Mouse (Mus musculus) lung, embryonic 16.5 days (tissue): ENCODE results near the gene Proca1. TPM values are rescaled to one million over a fixed set of nuclear protein-coding genes. Genes with fewer than 3 reads are reported as not detected.

Experiments used
- ATAC-seq: fragments of 200-750 bp; cut with Nextera tagmentation; 2 replicates; pipeline ENCODE4 v1.8.0; 2017; ENCODE audit warnings: low read depth, mild to moderate bottlenecking, moderate library complexity
- H3K27ac ChIP-seq: fragments of 300-500 bp; sonication (generic); 2 replicates; pipeline ENCODE4 v1.5.1; 2014; ENCODE audit warnings: mild to moderate bottlenecking, control low read depth, low read length
- H3K27me3 ChIP-seq: fragments of 300-500 bp; sonication (generic); 2 replicates; pipeline ENCODE4 v1.6.1; 2014; ENCODE audit warnings: low read depth, low read length, mixed read lengths; ENCODE audit not compliant: control insufficient read depth, insufficient read depth
- H3K36me3 ChIP-seq: fragments of 300-500 bp; sonication (generic); 2 replicates; pipeline ENCODE4 v1.6.1; 2014; ENCODE audit warnings: low read length; ENCODE audit not compliant: control insufficient read depth, insufficient read depth
- H3K4me1 ChIP-seq: fragments of 300-500 bp; sonication (generic); replicated peaks from 2 replicates; pipeline ENCODE4 v1.6.1; 2014; ENCODE audit warnings: low read length, mixed read lengths; ENCODE audit not compliant: control insufficient read depth, insufficient read depth
- H3K4me2 ChIP-seq: fragments of 300-500 bp; sonication (generic); 2 replicates; pipeline ENCODE4 v1.6.1; 2014; ENCODE audit warnings: low read depth, low read length, control low read depth
- H3K4me3 ChIP-seq: fragments of 300-500 bp; sonication (generic); 2 replicates; pipeline ENCODE4 v1.5.1; 2014; ENCODE audit warnings: mild to moderate bottlenecking, low read length, control low read depth
- H3K9ac ChIP-seq: fragments of 300-500 bp; sonication (generic); 2 replicates; pipeline ENCODE4 v1.6.1; 2014; ENCODE audit warnings: low read length, control low read depth
- H3K9me3 ChIP-seq: fragments of 300-500 bp; sonication (generic); 2 replicates; pipeline ENCODE4 v1.6.1; 2016; ENCODE audit warnings: low read length; ENCODE audit not compliant: control insufficient read depth
- WGBS: fragments of 180-500 bp; shearing (Covaris S2); extraction: QIAGEN DNeasy Blood & Tissue Kit; methylation state at CpG from one replicate; pipeline ENCODE4 v1.1.7; 2014; 5-methylcytosine and 5-hydroxymethylcytosine counted together
- polyA plus RNA-seq: library from polyadenylated mRNA; unstranded; fragments of >200 nt; fragmentation: Nextera tagmentation; extraction: Ambion mirVana; gene quantifications from 2 replicates; pipeline ENCODE4 v1.2.1, GENCODE M21; 2015

The Proca1 gene
- polyA plus RNA-seq, 1 experiment from 2014 or later = 6.8 TPM

- under 1% methylated on average over 77 of the region's 80 CpGs for WGBS
- Histone ChIP-seq H3K4me1 (peaks cover 12% of the 10 kb centered on the region), H3K27ac (peak within 1 kb of the TSS; percentile 100), H3K9ac (peak within 1 kb of the TSS; percentile 95), H3K4me3 (peak within 1 kb of the TSS; percentile 75), H3K9me3 (no peaks in the 10 kb centered on the region), H3K4me2 (peak within 1 kb of the TSS; percentile 70), H3K27me3 (no peaks in the 10 kb centered on the region), H3K36me3 (peaks cover 14% of the 10 kb centered on the region)
- peak; percentile 88 for ATAC-seq
Observed at GRCm38 (mm10) chr11:78188331-78189233, 4.6 kb upstream of the Proca1 start, which contains the start of gene Rab34. Gene Rab34 (plus strand): TSS chr11:78188430.

- peaks cover 14% of the 10 kb centered on the region for H3K36me3 ChIP-seq
Observed at GRCm38 (mm10) chr11:78189234-78190040, 3.8 kb upstream of the Proca1 start.

GRCm38 (mm10) chr11:78190041-78190440, 3.2 kb upstream of the Proca1 start:
- peak overlapping the region; percentile 75 for H3K4me3 ChIP-seq
- no peaks in the 10 kb centered on the region for H3K9me3 ChIP-seq
- WGBS = 34% methylated on average over 6 of the region's 6 CpGs
- H3K36me3 ChIP-seq = peaks cover 14% of the 10 kb centered on the region
- H3K4me1 ChIP-seq = peaks cover 14% of the 10 kb centered on the region
- ATAC-seq = no peak
- H3K27ac ChIP-seq = peak overlapping the region; percentile 100
- H3K9ac ChIP-seq = peak overlapping the region; percentile 95
- peak overlapping the region; percentile 70 for H3K4me2 ChIP-seq
- H3K27me3 ChIP-seq = no peaks in the 10 kb centered on the region

More at GRCm38 (mm10) chr11:78189234-78190040, 3.8 kb upstream of the Proca1 start:
- Histone ChIP-seq H3K9me3 (no peaks in the 10 kb centered on the region), H3K4me1 (peaks cover 13% of the 10 kb centered on the region), H3K4me2 (peak overlapping the region; percentile 70), H3K27me3 (no peaks in the 10 kb centered on the region), H3K4me3 (peak overlapping the region; percentile 75), H3K9ac (peak overlapping the region; percentile 95), H3K27ac (peak overlapping the region; percentile 100)
- WGBS = under 1% methylated on average over 42 of the region's 42 CpGs
- peak; percentile 91 for ATAC-seq

- Histone ChIP-seq H3K4me1 (peaks cover 17% of the 10 kb centered on the region), H3K27me3 (no peaks in the 10 kb centered on the region), H3K9me3 (no peaks in the 10 kb centered on the region), H3K36me3 (peaks cover 14% of the 10 kb centered on the region), H3K9ac (peak overlapping the region; percentile 52), H3K4me2 (peak overlapping the region; percentile 79), H3K27ac (peak overlapping the region; percentile 26), H3K4me3 (peak overlapping the region; percentile 51)
- peak; percentile 84 for ATAC-seq
- WGBS = 2% methylated on average over 30 of the region's 30 CpGs
Observed at GRCm38 (mm10) chr11:78194411-78195100, 1.4 kb downstream of the Proca1 start.

GRCm38 (mm10) chr11:78195101-78195863, 2.1 kb downstream of the Proca1 start:
- Histone ChIP-seq H3K4me1 (peaks cover 10% of the 10 kb centered on the region), H3K27me3 (no peaks in the 10 kb centered on the region), H3K27ac (peak overlapping the region; percentile 9), H3K9ac (peak overlapping the region; percentile 52), H3K9me3 (no peaks in the 10 kb centered on the region), H3K4me3 (peak overlapping the region; percentile 51), H3K36me3 (peaks cover 14% of the 10 kb centered on the region), H3K4me2 (peak overlapping the region; percentile 79)
- WGBS = 55% methylated on average over 23 of the region's 23 CpGs
- ATAC-seq = no peak; the same call in 1 of the 2 replicates

GRCm38 (mm10) chr11:78202372-78202771, 9.2 kb downstream of the Proca1 start:
- no peaks in the 10 kb centered on the region for H3K9me3 ChIP-seq
- ATAC-seq = no peak
- no peak overlapping the region for H3K27ac ChIP-seq
- no peaks in the 10 kb centered on the region for H3K27me3 ChIP-seq
- H3K36me3 ChIP-seq = peaks cover 19% of the 10 kb centered on the region
- no peak overlapping the region for H3K9ac ChIP-seq
- no peak overlapping the region for H3K4me3 ChIP-seq
- WGBS = 84% methylated on average over 3 of the region's 3 CpGs
- no peaks in the 10 kb centered on the region for H3K4me1 ChIP-seq
- no peak overlapping the region for H3K4me2 ChIP-seq

GRCm38 (mm10) chr11:78204287-78204686, 11.1 kb downstream of the Proca1 start:
- Histone ChIP-seq H3K36me3 (peaks cover 36% of the 10 kb centered on the region), H3K9ac (no peak overlapping the region), H3K27ac (no peak overlapping the region), H3K4me1 (no peaks in the 10 kb centered on the region), H3K9me3 (no peaks in the 10 kb centered on the region), H3K27me3 (no peaks in the 10 kb centered on the region), H3K4me3 (no peak overlapping the region), H3K4me2 (no peak overlapping the region)
- 74% methylated on average over 6 of the region's 6 CpGs for WGBS
- ATAC-seq = no peak

- Histone ChIP-seq H3K4me1 (no peaks in the 10 kb centered on the region), H3K4me3 (no peak overlapping the region), H3K36me3 (peaks cover 41% of the 10 kb centered on the region), H3K4me2 (no peak overlapping the region), H3K9ac (no peak overlapping the region), H3K27me3 (no peaks in the 10 kb centered on the region), H3K27ac (no peak overlapping the region), H3K9me3 (no peaks in the 10 kb centered on the region)
- 68% methylated on average over 13 of the region's 13 CpGs for WGBS
- no peak for ATAC-seq
Observed at GRCm38 (mm10) chr11:78205361-78206206, 12.4 kb downstream of the Proca1 start.
